Mouse (Mus musculus) thymus, postnatal 25 days (tissue): ENCODE measurements around the gene Stab2.
A peak's percentile ranks its signal among the peaks of the same experiment; 100 is the strongest.

Experiments used
- DNase-seq: peaks from one replicate; pipeline ENCODE4 v3.0.0; 2022

Gene Stab2

GRCm38 (mm10) chr10:86889440-86889839 is 118.4 kb downstream of the Stab2 start:
- no peak for DNase-seq

GRCm38 (mm10) chr10:86886434-86886833 is 121.4 kb downstream of the Stab2 start:
- DNase-seq, result no peak

GRCm38 (mm10) chr10:86881448-86881847 is 126.4 kb downstream of the Stab2 start:
- no peak for DNase-seq

- no peak for DNase-seq
Observed at GRCm38 (mm10) chr10:86880071-86880806, 127.6 kb downstream of the Stab2 start.

GRCm38 (mm10) chr10:86878721-86879120 is 129.1 kb downstream of the Stab2 start:
- no peak for DNase-seq

- no peak for DNase-seq
Observed at GRCm38 (mm10) chr10:86872591-86872990, 135.2 kb downstream of the Stab2 start.

GRCm38 (mm10) chr10:86872121-86872520 is 135.7 kb downstream of the Stab2 start:
- DNase-seq, result no peak

GRCm38 (mm10) chr10:86863429-86863828 is 144.4 kb downstream of the Stab2 start:
- DNase-seq, result no peak

GRCm38 (mm10) chr10:86862496-86862895 is 145.3 kb downstream of the Stab2 start:
- DNase-seq, result no peak

GRCm38 (mm10) chr10:86860396-86860795 is 147.4 kb downstream of the Stab2 start:
- DNase-seq, result no peak

- DNase-seq, result no peak
Observed at GRCm38 (mm10) chr10:86853433-86853832, 154.4 kb downstream of the Stab2 start.

GRCm38 (mm10) chr10:86852160-86852559 is 155.7 kb downstream of the Stab2 start:
- DNase-seq, result no peak

GRCm38 (mm10) chr10:86849508-86849907 is 158.3 kb downstream of the Stab2 start:
- DNase-seq, result no peak

- no peak for DNase-seq
Observed at GRCm38 (mm10) chr10:86849087-86849486, 158.7 kb downstream of the Stab2 start.

GRCm38 (mm10) chr10:86846926-86847467 is 160.8 kb downstream of the Stab2 start:
- no peak for DNase-seq

GRCm38 (mm10) chr10:86842659-86843058 is 165.2 kb downstream of the Stab2 start:
- DNase-seq, result no peak

GRCm38 (mm10) chr10:86838827-86839226 is 169.0 kb downstream of the Stab2 start:
- no peak for DNase-seq

GRCm38 (mm10) chr10:86836784-86837183 is 171.0 kb downstream of the Stab2 start:
- DNase-seq, result no peak

GRCm38 (mm10) chr10:86829515-86829914 is 178.3 kb downstream of the Stab2 start:
- DNase-seq, result peak; percentile 12

GRCm38 (mm10) chr10:86828221-86829135 is 179.3 kb downstream of the Stab2 start:
- DNase-seq, result peak; percentile 16

GRCm38 (mm10) chr10:86826929-86827328 is 180.9 kb downstream of the Stab2 start:
- no peak for DNase-seq

- no peak for DNase-seq
Observed at GRCm38 (mm10) chr10:86825871-86826522, 181.8 kb downstream of the Stab2 start.

- no peak for DNase-seq
Observed at GRCm38 (mm10) chr10:86824871-86825270, 183.0 kb downstream of the Stab2 start.
